Mouse (Mus musculus) spleen, adult 2 months (tissue): ENCODE results near the gene Sos2. TPM values are rescaled to one million over a fixed set of nuclear protein-coding genes. Genes with fewer than 3 reads are reported as not detected.

Experiments
- DNase-seq, 2 experiments: peaks; one replicate each; pipeline versions ENCODE4 v3.0.0 to v3.0.0-alpha.2; 2012 to 2021; ENCODE audit warnings: low spot score in 2 of 2, low read depth in 1 of 2
- H3K27ac ChIP-seq: fragments of 200-500 bp; 2 replicates; pipeline ENCODE4 v1.5.1; 2012; ENCODE audit warnings: low read length, inconsistent platforms; ENCODE audit not compliant: insufficient read depth
- H3K27me3 ChIP-seq: fragments of 200-500 bp; 2 replicates; pipeline ENCODE4 v1.6.1; 2012; ENCODE audit warnings: mild to moderate bottlenecking, moderate library complexity, low read length, inconsistent platforms; ENCODE audit not compliant: control insufficient read depth, insufficient read depth
- H3K36me3 ChIP-seq: fragments of 200-500 bp; 2 replicates; pipeline ENCODE4 v1.6.1; 2012; ENCODE audit warnings: mild to moderate bottlenecking, low read length, inconsistent platforms; ENCODE audit not compliant: control insufficient read depth, insufficient read depth
- H3K4me1 ChIP-seq: fragments of 200-500 bp; 2 replicates; pipeline ENCODE4 v1.6.1; 2011; ENCODE audit warnings: inconsistent platforms; ENCODE audit not compliant: control insufficient read depth, insufficient read depth, insufficient read length
- H3K4me3 ChIP-seq: fragments of 200-500 bp; 2 replicates; pipeline ENCODE4 v1.5.1; 2011; ENCODE audit warnings: mild to moderate bottlenecking, inconsistent platforms; ENCODE audit not compliant: insufficient read depth, insufficient read length; ENCODE audit errors: extremely low read depth
- CTCF ChIP-seq: fragments of 200-500 bp; IDR thresholded peaks from 2 replicates; pipeline ENCODE4 v1.5.1; 2011; ENCODE audit warnings: mild to moderate bottlenecking, inconsistent platforms; ENCODE audit not compliant: insufficient read depth, insufficient read length, insufficient replicate concordance; ENCODE audit errors: extremely low read depth
- POLR2A ChIP-seq: fragments of 200-500 bp; IDR thresholded peaks from 2 replicates; pipeline ENCODE4 v1.6.1; 2011; ENCODE audit warnings: low read depth, low read length, inconsistent platforms
- WGBS: fragments of 180-500 bp; shearing (Covaris S2); methylation state at CpG from one replicate; pipeline ENCODE4 v1.1.7; 2018; 5-methylcytosine and 5-hydroxymethylcytosine counted together
- polyA plus RNA-seq: library from polyadenylated mRNA; depleted of rRNA; stranded (reverse); fragments of >200 nt; gene quantifications from 2 replicates; pipeline ENCODE4 v1.2.3, GENCODE M21; 2012

Gene Sos2
- polyA plus RNA-seq, 1 experiment, result 8.7 TPM

GRCm38 (mm10) chr12:69722857-69723256 lies 41.2 kb upstream of the Sos2 start:
- WGBS, result 89% methylated on average over 3 of the region's 3 CpGs
- no peak for DNase-seq
- H3K4me1 ChIP-seq, result no peaks in the 10 kb centered on the region; the same call in 1 of the 2 replicates
- H3K27me3 ChIP-seq, result no peaks in the 10 kb centered on the region
- no peak overlapping the region for H3K4me3 ChIP-seq
- H3K36me3 ChIP-seq, result no peaks in the 10 kb centered on the region
- no peak overlapping the region for H3K27ac ChIP-seq
- no peak for TF ChIP-seq POLR2A

- TF ChIP-seq POLR2A (no peak), CTCF (no peak)
- no peak for DNase-seq
Observed at GRCm38 (mm10) chr12:69713628-69714027, 32.0 kb upstream of the Sos2 start.

GRCm38 (mm10) chr12:69704799-69705458 lies 23.3 kb upstream of the Sos2 start:
- TF ChIP-seq CTCF (no peak), POLR2A (no peak)
- WGBS, result 91% methylated on average over 11 of the region's 11 CpGs
- no peak overlapping the region for H3K4me3 ChIP-seq
- H3K4me1 ChIP-seq, result no peaks in the 10 kb centered on the region
- H3K27me3 ChIP-seq, result no peaks in the 10 kb centered on the region
- H3K36me3 ChIP-seq, result peaks cover 2% of the 10 kb centered on the region; the same call in 1 of the 2 replicates
- no peak for DNase-seq
- H3K27ac ChIP-seq, result no peak overlapping the region

More at GRCm38 (mm10) chr12:69713628-69714027, 32.0 kb upstream of the Sos2 start:
- Histone ChIP-seq H3K27me3 (no peaks in the 10 kb centered on the region), H3K36me3 (no peaks in the 10 kb centered on the region), H3K27ac (no peak overlapping the region), H3K4me3 (no peak overlapping the region), H3K4me1 (no peaks in the 10 kb centered on the region)

GRCm38 (mm10) chr12:69698352-69698751 lies 16.7 kb upstream of the Sos2 start:
- Histone ChIP-seq H3K27me3 (no peaks in the 10 kb centered on the region), H3K36me3 (no peaks in the 10 kb centered on the region; the same call in 1 of the 2 replicates), H3K27ac (no peak overlapping the region), H3K4me1 (no peaks in the 10 kb centered on the region), H3K4me3 (no peak overlapping the region)
- TF ChIP-seq CTCF, result no peak
- TF ChIP-seq POLR2A, result no peak
- DNase-seq, result no peak
- 93% methylated on average over 6 of the region's 6 CpGs for WGBS

GRCm38 (mm10) chr12:69696746-69697145 lies 15.1 kb upstream of the Sos2 start:
- TF ChIP-seq POLR2A (no peak), CTCF (no peak)
- Histone ChIP-seq H3K4me1 (no peaks in the 10 kb centered on the region), H3K27me3 (no peaks in the 10 kb centered on the region), H3K27ac (no peak overlapping the region), H3K36me3 (no peaks in the 10 kb centered on the region; the same call in 1 of the 2 replicates), H3K4me3 (no peak overlapping the region)
- DNase-seq, result peak in 1 of 2 experiments; percentile 49
- WGBS, result 73% methylated on average over 5 of the region's 5 CpGs

GRCm38 (mm10) chr12:69693471-69693870 lies 11.8 kb upstream of the Sos2 start:
- DNase-seq, result no peak
- WGBS, result 95% methylated on average over 17 of the region's 17 CpGs

GRCm38 (mm10) chr12:69690714-69691113 lies 9.1 kb upstream of the Sos2 start:
- no peak for DNase-seq
- no peaks in the 10 kb centered on the region for H3K4me1 ChIP-seq
- TF ChIP-seq POLR2A (no peak), CTCF (no peak)
- no peaks in the 10 kb centered on the region for H3K27me3 ChIP-seq
- no peaks in the 10 kb centered on the region for H3K36me3 ChIP-seq
- H3K4me3 ChIP-seq, result no peak overlapping the region
- no peak overlapping the region for H3K27ac ChIP-seq
- WGBS, result 96% methylated on average over 4 of the region's 4 CpGs

More at GRCm38 (mm10) chr12:69693471-69693870, 11.8 kb upstream of the Sos2 start:
- no peaks in the 10 kb centered on the region for H3K36me3 ChIP-seq
- no peaks in the 10 kb centered on the region for H3K27me3 ChIP-seq
- H3K27ac ChIP-seq, result no peak overlapping the region
- no peak overlapping the region for H3K4me3 ChIP-seq
- TF ChIP-seq CTCF (no peak), POLR2A (no peak)
- H3K4me1 ChIP-seq, result no peaks in the 10 kb centered on the region
